Mouse (Mus musculus): ENCODE results near the gene Bpnt1. TPM values are rescaled to one million over a fixed set of nuclear protein-coding genes. Genes with fewer than 3 reads are reported as not detected.

The Bpnt1 gene
- total RNA-seq, 2 experiments from 2014 or later = 12.1 to 16.8 TPM

- intact Hi-C loops (cut with DNase I; ENCODE audit: low total_unique reads) = no loop called here
- DNase-seq = no peak
These were observed 35.4 kb downstream of the Bpnt1 start for GRCm38 (mm10) chr1:185367383-185367782.

- DNase-seq = no peak
- intact Hi-C loops (cut with DNase I; ENCODE audit: low total_unique reads) = no loop called here
These were observed 38.0 kb downstream of the Bpnt1 start for GRCm38 (mm10) chr1:185369979-185370378.

- intact Hi-C loops (cut with DNase I; ENCODE audit: low total_unique reads) = no loop called here
- DNase-seq = no peak
These were observed 44.4 kb downstream of the Bpnt1 start for GRCm38 (mm10) chr1:185376390-185376789.

- intact Hi-C loops (cut with DNase I; ENCODE audit: low total_unique reads) = no loop called here
- no peak for DNase-seq
These were observed 45.5 kb downstream of the Bpnt1 start for GRCm38 (mm10) chr1:185377429-185377828.

- intact Hi-C loops (cut with DNase I; ENCODE audit: low total_unique reads) = no loop called here
- no peak for DNase-seq
These were observed 69.7 kb downstream of the Bpnt1 start for GRCm38 (mm10) chr1:185401615-185402014.

- intact Hi-C loops (cut with DNase I; ENCODE audit: low total_unique reads) = no loop called here
These were observed 72.1 kb downstream of the Bpnt1 start for GRCm38 (mm10) chr1:185404021-185404420.

GRCm38 (mm10) chr1:185405921-185406320, 74.0 kb downstream of the Bpnt1 start:
- intact Hi-C loops (cut with DNase I; ENCODE audit: low total_unique reads) = no loop called here
- DNase-seq = no peak

More at GRCm38 (mm10) chr1:185404021-185404420, 72.1 kb downstream of the Bpnt1 start:
- DNase-seq = no peak

Small RNA genes lying within 50 kb of the gene (microRNA-seq; reads per million reads assigned to microRNA genes)
- 0.50 to 0.96 reads per million in 2 experiments for gene Mir194-1
- 0.32 to 1.5 reads per million in 2 experiments for gene Mir215

Other genes with a start within 250 kb of the Bpnt1 start
- gene Rab3gap2, start 128.0 kb upstream of the Bpnt1 start, total RNA-seq (2021) = 10 to 100 TPM; 15.2 to 18.1 TPM
- gene Iars2, start 2.8 kb upstream of the Bpnt1 start, total RNA-seq (2021) = 10 to 100 TPM; 53.2 to 56.7 TPM
- gene Eprs, start 30.9 kb downstream of the Bpnt1 start, total RNA-seq (2021) = 100 to 1,000 TPM; 111 to 118 TPM
- under 1 TPM in 1 of 2 experiments, not detected in 1; 0.04 TPM for gene Slc30a10, start 122.7 kb downstream of the Bpnt1 start, total RNA-seq (2021)